Comparison of ENCODE assay signal across 8 mouse cellular contexts in genomic region chr7:83878676-83879448, GRCm38 (mm10). TPM values are rescaled to one million over a fixed set of nuclear protein-coding genes. Genes with fewer than 3 reads are reported as not detected.
A peak's percentile ranks its signal among the peaks of the same experiment; 100 is the strongest.
DNase-seq lines count a peak whose midpoint lies in the region; ATAC-seq and TF ChIP-seq lines count a peak whose summit lies in the region.

No protein-coding gene starts in this region.

- no peak overlapping the region; the same call in 1 of the 2 replicates for H3K9ac ChIP-seq in liver, embryonic 16.5 days (ENCODE audit: low read depth, low read length)
- H3K9ac ChIP-seq in liver, embryonic 12.5 days: no peak overlapping the region
- H3K9ac ChIP-seq in hindbrain, postnatal 0 days (replicated peaks; ENCODE audit: low read length): 0 out of 2 replicates have a peak overlapping the region, but pooled peaks have one; percentile 21
- H3K9ac ChIP-seq in midbrain, embryonic 16.5 days (ENCODE audit: low read depth, low read length): peak overlapping the region; percentile 4; the same call in 1 of the 2 replicates

- H3K36me3 ChIP-seq in liver, embryonic 16.5 days (ENCODE audit: control insufficient read depth, insufficient read depth): peaks cover 14% of the 10 kb centered on the region
- H3K36me3 ChIP-seq in liver, embryonic 12.5 days: peaks cover 60% of the 10 kb centered on the region
- H3K36me3 ChIP-seq in hindbrain, postnatal 0 days (ENCODE audit: insufficient read depth, low read length): peaks cover 3% of the 10 kb centered on the region; the same call in 1 of the 2 replicates
- peaks cover 6% of the 10 kb centered on the region for H3K36me3 ChIP-seq in midbrain, embryonic 16.5 days (ENCODE audit: control insufficient read depth, insufficient read depth, low read length)

- WGBS in liver, embryonic 16.5 days (ENCODE audit: insufficient replicate concordance): 38% methylated on average over 5 of the region's 5 CpGs
- WGBS in liver, embryonic 12.5 days (ENCODE audit: insufficient replicate concordance): 60% methylated on average over 5 of the region's 5 CpGs
- WGBS in hindbrain, postnatal 0 days: 7% methylated on average over 5 of the region's 5 CpGs
- 3% methylated on average over 5 of the region's 5 CpGs for WGBS in midbrain, embryonic 16.5 days

- H3K27me3 ChIP-seq in liver, embryonic 16.5 days (ENCODE audit: control insufficient read depth, insufficient read depth, low read depth, low read length): no peaks in the 10 kb centered on the region
- no peaks in the 10 kb centered on the region for H3K27me3 ChIP-seq in liver, embryonic 12.5 days (replicated peaks)
- H3K27me3 ChIP-seq in hindbrain, postnatal 0 days (ENCODE audit: insufficient read depth, low read length): no peaks in the 10 kb centered on the region
- no peaks in the 10 kb centered on the region for H3K27me3 ChIP-seq in midbrain, embryonic 16.5 days (ENCODE audit: control insufficient read depth, insufficient read depth, low read depth, low read length)

- H3K4me1 ChIP-seq in liver, embryonic 16.5 days (ENCODE audit: control insufficient read depth, low read depth, low read length): peaks cover 35% of the 10 kb centered on the region
- H3K4me1 ChIP-seq in liver, embryonic 12.5 days: peaks cover 64% of the 10 kb centered on the region
- peaks cover 15% of the 10 kb centered on the region for H3K4me1 ChIP-seq in cortical plate, adult 2 months (ENCODE audit: control insufficient read depth, insufficient read depth, low read length)
- peaks cover 34% of the 10 kb centered on the region for H3K4me1 ChIP-seq in hindbrain, postnatal 0 days (ENCODE audit: insufficient read depth, low read length)
- H3K4me1 ChIP-seq in midbrain, embryonic 16.5 days (ENCODE audit: control insufficient read depth, insufficient read depth, low read length): peaks cover 47% of the 10 kb centered on the region

- no peaks in the 10 kb centered on the region for H3K9me3 ChIP-seq in liver, embryonic 16.5 days (replicated peaks; ENCODE audit: control insufficient read depth, low read length)
- H3K9me3 ChIP-seq in liver, embryonic 12.5 days (replicated peaks): no peaks in the 10 kb centered on the region
- no peaks in the 10 kb centered on the region for H3K9me3 ChIP-seq in hindbrain, postnatal 0 days (ENCODE audit: low read length)
- H3K9me3 ChIP-seq in midbrain, embryonic 16.5 days (replicated peaks; ENCODE audit: control insufficient read depth, low read length, poor library complexity, severe bottlenecking): no peaks in the 10 kb centered on the region

- no peak overlapping the region for H3K4me3 ChIP-seq in liver, embryonic 16.5 days (ENCODE audit: low read depth, low read length)
- no peak overlapping the region for H3K4me3 ChIP-seq in liver, embryonic 12.5 days
- H3K4me3 ChIP-seq in cortical plate, adult 2 months (ENCODE audit: insufficient read depth, low read length): no peak overlapping the region
- no peak overlapping the region for H3K4me3 ChIP-seq in hindbrain, postnatal 0 days (ENCODE audit: low read length)
- no peak overlapping the region for H3K4me3 ChIP-seq in midbrain, embryonic 16.5 days (ENCODE audit: low read depth, low read length)

- TF ChIP-seq CTCF in cortical plate, adult 2 months (IDR thresholded peaks at IDR 0.05; ENCODE audit: extremely low read depth, insufficient read depth, low read length): no peak
- no peak for TF ChIP-seq CTCF in hindbrain, postnatal 0 days (IDR thresholded peaks at IDR 0.05; ENCODE audit: low read depth)

- no peak overlapping the region for H3K4me2 ChIP-seq in liver, embryonic 16.5 days (ENCODE audit: low read depth, low read length)
- no peak overlapping the region for H3K4me2 ChIP-seq in liver, embryonic 12.5 days
- H3K4me2 ChIP-seq in hindbrain, postnatal 0 days (ENCODE audit: low read depth, low read length): peak overlapping the region; percentile 72
- peak overlapping the region; percentile 48 for H3K4me2 ChIP-seq in midbrain, embryonic 16.5 days (ENCODE audit: low read length)

- no peak for TF ChIP-seq POLR2A in cortical plate, adult 2 months (IDR thresholded peaks at IDR 0.05; ENCODE audit: extremely low read depth, insufficient read depth, low read length)

- peak overlapping the region; percentile 12; the same call in 1 of the 2 replicates for H3K27ac ChIP-seq in liver, embryonic 16.5 days (ENCODE audit: low read length)
- H3K27ac ChIP-seq in liver, embryonic 12.5 days: no peak overlapping the region
- H3K27ac ChIP-seq in cortical plate, adult 2 months (ENCODE audit: insufficient read depth, low read length): peak overlapping the region; percentile 81; the same call in 1 of the 2 replicates
- peak overlapping the region; percentile 73 for H3K27ac ChIP-seq in hindbrain, postnatal 0 days
- H3K27ac ChIP-seq in midbrain, embryonic 16.5 days (ENCODE audit: low read length): 0 out of 2 replicates have a peak overlapping the region, but pooled peaks have one; percentile 14

- peak; percentile 53 for DNase-seq in hindbrain, postnatal 0 days (ENCODE audit: low spot score)
- no peak for DNase-seq in cerebellum, adult 9-11 months
- DNase-seq in lung, postnatal 25 days (ENCODE audit: low spot score): no peak

- no peak for ATAC-seq in liver, embryonic 16.5 days (ENCODE audit: low read depth)
- ATAC-seq in liver, embryonic 12.5 days: no peak
- peak; percentile 39; the same call in 1 of the 2 replicates for ATAC-seq in hindbrain, postnatal 0 days
- no peak for ATAC-seq in midbrain, embryonic 16.5 days
- ATAC-seq in inflammation-experienced regulatory T-cells, adult 6 months: no peak

RNA-seq across cellular contexts. Expression of gene Tlnrd1, which starts 5.2 kb away (rescaled TPM):
- polyA plus RNA-seq in liver, embryonic 16.5 days (2015; fragmentation: Nextera tagmentation; extraction: Ambion mirVana): 5.9 and 7.2 TPM in 2 replicates
- 21.7 and 23.1 TPM in 2 replicates for polyA plus RNA-seq in liver, embryonic 12.5 days (2016; fragmentation: Nextera tagmentation; extraction: Ambion mirVana)
- 18.1 and 20.5 TPM in 2 replicates for polyA plus RNA-seq in cortical plate, adult 2 months (2012; rRNA removed)
- total RNA-seq in hindbrain, postnatal 0 days (2014; rRNA removed): 54.0 and 65.7 TPM in 2 replicates
- 8.7 and 9.1 TPM in 2 replicates for polyA plus RNA-seq in hindbrain, postnatal 0 days (2015; fragmentation: Nextera tagmentation; extraction: Ambion mirVana)
- 7.1 and 7.6 TPM in 2 replicates for polyA plus RNA-seq in midbrain, embryonic 16.5 days (2015; fragmentation: Nextera tagmentation; extraction: Ambion mirVana)
- polyA plus RNA-seq in inflammation-experienced regulatory T-cells, adult 6 months (2017; shearing (Covaris generic)): 1 to 10 TPM in 1 of 3 experiments, under 1 TPM in 2; 0.71 to 1.1 (median 0.86) TPM

RNA-seq across cellular contexts. Expression of gene Mesd, which starts 5.4 kb away (rescaled TPM):
- 37.6 and 40.5 TPM in 2 replicates for polyA plus RNA-seq in liver, embryonic 16.5 days (2015; fragmentation: Nextera tagmentation; extraction: Ambion mirVana)
- polyA plus RNA-seq in liver, embryonic 12.5 days (2016; fragmentation: Nextera tagmentation; extraction: Ambion mirVana): 71.4 and 76.5 TPM in 2 replicates
- 34.8 and 37.8 TPM in 2 replicates for polyA plus RNA-seq in cortical plate, adult 2 months (2012; rRNA removed)
- total RNA-seq in hindbrain, postnatal 0 days (2014; rRNA removed): 20.4 and 24.4 TPM in 2 replicates
- polyA plus RNA-seq in hindbrain, postnatal 0 days (2015; fragmentation: Nextera tagmentation; extraction: Ambion mirVana): 83.8 and 86.5 TPM in 2 replicates
- 61.7 and 65.9 TPM in 2 replicates for polyA plus RNA-seq in midbrain, embryonic 16.5 days (2015; fragmentation: Nextera tagmentation; extraction: Ambion mirVana)
- 10 to 100 TPM; 29.1 to 53.3 (median 49.6) TPM for polyA plus RNA-seq in inflammation-experienced regulatory T-cells, adult 6 months (2017; shearing (Covaris generic))

Comparison
In these comparisons a context has a peak if more than half of its experiments do, and no peak if none do; other contexts are left out.
1. H3K4me2 ChIP-seq: peak in hindbrain, postnatal 0 days (single experiment) and midbrain, embryonic 16.5 days (single experiment); none in liver, embryonic 16.5 days (single experiment) and liver, embryonic 12.5 days (single experiment).
2. H3K9ac ChIP-seq: peak in hindbrain, postnatal 0 days (single experiment) and midbrain, embryonic 16.5 days (single experiment); none in liver, embryonic 16.5 days (single experiment) and liver, embryonic 12.5 days (single experiment).